Mouse (Mus musculus) cortical plate, adult 2 months (tissue): ENCODE measurements at regions not wholly inside any gene's neighbourhood (a gene's known extent, or its start where the extent isn't known, plus 50 kb on each side); places are given as distances from the start of the nearest gene placed in this dataset.
"Not testable (repeated sequence)": the region's sequence is repeated elsewhere in the genome, so short reads cannot be mapped to it uniquely, and the experiment has no call there.

ENCODE experiments used
- H3K27ac ChIP-seq: fragments of 200-500 bp; 2 replicates; pipeline ENCODE4 v1.5.1; 2012; ENCODE audit warnings: low read length, control low read depth, inconsistent platforms; ENCODE audit not compliant: insufficient read depth
- H3K4me1 ChIP-seq: fragments of 200-500 bp; 2 replicates; pipeline ENCODE4 v1.6.1; 2011; ENCODE audit warnings: low read length; ENCODE audit not compliant: control insufficient read depth, insufficient read depth
- H3K4me3 ChIP-seq: fragments of 200-500 bp; 2 replicates; pipeline ENCODE4 v1.5.1; 2011; ENCODE audit warnings: mild to moderate bottlenecking, low read length, control low read depth; ENCODE audit not compliant: insufficient read depth
- CTCF ChIP-seq: fragments of 200-500 bp; IDR thresholded peaks from 2 replicates; pipeline ENCODE4 v1.5.1; 2011; ENCODE audit warnings: mild to moderate bottlenecking, control low read depth, low read length; ENCODE audit not compliant: insufficient read depth; ENCODE audit errors: extremely low read depth
- POLR2A ChIP-seq: fragments of 200-500 bp; IDR thresholded peaks from 2 replicates; pipeline ENCODE4 v1.6.1; 2011; ENCODE audit warnings: mild to moderate bottlenecking, low read length, control low read depth; ENCODE audit not compliant: insufficient read depth; ENCODE audit errors: extremely low read depth

- peak overlapping the region; percentile 80 for H3K27ac ChIP-seq
- H3K4me3 ChIP-seq, H3K4me1 ChIP-seq: not testable (repeated sequence)
Measured at GRCm38 (mm10) chrX:103532620-103533199, 97.7 kb upstream of the Zcchc13 start.

DNA sequence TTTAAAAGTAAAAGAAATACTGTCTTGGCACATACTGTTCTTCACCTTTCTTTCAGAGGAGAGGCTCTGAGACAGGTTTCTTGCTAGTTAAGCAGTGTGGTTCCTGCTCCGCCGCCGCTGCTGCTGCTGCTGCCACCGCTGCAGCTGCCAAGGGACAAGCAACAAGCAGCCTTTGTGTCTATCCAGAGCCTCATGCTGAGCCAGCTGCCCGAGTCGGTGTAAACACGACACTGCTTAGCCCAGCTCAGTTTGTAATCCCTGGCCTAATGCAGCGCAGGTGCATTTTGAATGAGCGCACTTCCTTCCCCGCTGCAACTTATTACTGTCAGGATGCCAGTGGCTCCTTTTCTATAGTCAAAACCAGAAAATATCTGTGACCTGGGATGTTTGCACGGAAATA lies 97.1 kb upstream of the Zcchc13 start:
- H3K4me1 ChIP-seq = peaks cover 6% of the 10 kb centered on the region; the same call in 1 of the 2 replicates
- H3K27ac ChIP-seq = peak overlapping the region; percentile 80
- H3K4me3 ChIP-seq = no peak overlapping the region
- TF ChIP-seq POLR2A (no peak), CTCF (no peak)

- peaks cover 6% of the 10 kb centered on the region; the same call in 1 of the 2 replicates for H3K4me1 ChIP-seq
- TF ChIP-seq CTCF = no peak
Measured at GRCm38 (mm10) chrX:103533831-103534230, 96.6 kb upstream of the Zcchc13 start.

GRCm38 (mm10) chrX:103546490-103547202 lies 83.7 kb upstream of the Zcchc13 start:
- Histone ChIP-seq H3K4me3 (no peak overlapping the region), H3K27ac (no peak overlapping the region), H3K4me1 (no peaks in the 10 kb centered on the region)
- no peak for TF ChIP-seq POLR2A

More at GRCm38 (mm10) chrX:103533831-103534230, 96.6 kb upstream of the Zcchc13 start:
- peak overlapping the region; percentile 80 for H3K27ac ChIP-seq
- no peak overlapping the region for H3K4me3 ChIP-seq

- peak overlapping the region; percentile 66; the same call in 1 of the 2 replicates for H3K27ac ChIP-seq
Measured at GRCm38 (mm10) chrX:103551304-103551703, 79.1 kb upstream of the Zcchc13 start.

GRCm38 (mm10) chrX:103553196-103553595 lies 77.2 kb upstream of the Zcchc13 start:
- Histone ChIP-seq H3K4me1 (peaks cover 2% of the 10 kb centered on the region; the same call in 1 of the 2 replicates), H3K4me3 (no peak overlapping the region), H3K27ac (no peak overlapping the region)
- no peak for TF ChIP-seq POLR2A
- TF ChIP-seq CTCF = no peak

More at GRCm38 (mm10) chrX:103551304-103551703, 79.1 kb upstream of the Zcchc13 start:
- Histone ChIP-seq H3K4me1 (peaks cover 2% of the 10 kb centered on the region; the same call in 1 of the 2 replicates), H3K4me3 (no peak overlapping the region)
- TF ChIP-seq POLR2A (no peak), CTCF (no peak)

DNA sequence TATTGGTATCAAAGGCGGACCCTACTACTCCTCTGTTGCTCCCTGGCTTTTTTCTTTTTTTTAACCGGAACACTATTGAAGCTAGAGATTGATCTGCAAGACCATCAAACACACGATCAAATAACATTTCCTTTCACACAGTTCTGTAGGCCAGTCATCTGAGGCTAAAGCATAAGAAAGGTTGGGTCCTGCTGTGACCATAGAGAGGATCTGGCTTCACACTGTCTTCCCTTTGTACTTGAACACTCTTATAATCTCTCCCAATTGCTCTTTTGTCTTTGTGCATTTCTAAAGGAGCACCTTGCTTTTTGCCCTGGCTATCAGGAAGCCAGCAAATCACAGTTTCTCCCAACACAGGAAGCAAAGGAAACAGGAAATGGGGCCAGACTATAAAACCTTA lies 76.8 kb upstream of the Zcchc13 start:
- Histone ChIP-seq H3K4me3 (no peak overlapping the region), H3K27ac (no peak overlapping the region), H3K4me1 (peaks cover 2% of the 10 kb centered on the region; the same call in 1 of the 2 replicates)
- TF ChIP-seq POLR2A (no peak), CTCF (no peak)

DNA sequence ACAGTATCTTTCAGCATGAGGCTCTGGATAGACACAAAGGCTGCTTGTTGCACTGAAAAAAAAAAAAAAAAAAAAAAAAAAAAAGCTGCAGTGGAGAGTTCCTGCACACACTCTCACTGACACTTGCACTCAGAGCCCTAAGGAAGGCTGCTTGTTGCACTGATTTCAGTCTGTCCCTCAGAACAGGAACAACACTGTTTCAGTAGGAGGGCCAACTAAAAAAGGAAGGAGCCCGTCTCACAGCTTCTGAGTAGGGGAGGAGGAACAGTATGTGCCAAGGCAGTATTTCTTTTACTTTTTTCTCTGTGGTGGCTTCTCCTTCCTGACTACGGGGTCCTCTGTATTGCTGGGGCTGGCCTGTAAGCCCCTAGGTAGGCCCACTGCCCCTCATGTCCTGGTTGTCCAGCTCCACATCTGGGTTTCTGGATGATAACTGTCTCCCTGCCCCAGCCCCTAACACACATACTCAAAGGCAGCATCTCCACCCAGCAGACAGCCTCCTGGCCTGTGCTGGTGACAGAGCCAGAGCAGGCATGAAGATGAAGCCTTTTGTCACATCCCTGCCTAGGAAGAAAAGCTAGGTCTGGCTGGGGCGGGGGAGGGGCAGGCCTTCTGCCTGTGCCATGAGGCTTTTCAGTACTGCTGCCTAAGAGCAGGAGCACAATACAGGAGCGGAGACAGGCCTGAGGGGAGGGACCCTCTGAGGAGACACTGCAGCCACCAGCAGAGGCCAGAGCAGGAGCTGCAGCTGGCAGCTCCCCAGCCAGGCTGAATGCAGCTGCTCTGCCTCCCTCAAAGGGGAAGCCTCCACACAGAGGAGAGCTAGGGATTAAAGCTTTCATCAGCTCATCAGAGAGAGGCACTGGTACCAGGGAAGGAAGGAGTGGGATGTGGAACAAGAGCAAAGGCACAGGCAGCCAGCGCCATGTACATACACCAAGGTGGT lies 75.1 kb upstream of the Zcchc13 start:
- H3K27ac ChIP-seq = peak overlapping the region; percentile 86
- not testable (repeated sequence) for H3K4me1 ChIP-seq, H3K4me3 ChIP-seq

GRCm38 (mm10) chrX:103556046-103556445 lies 74.3 kb upstream of the Zcchc13 start:
- TF ChIP-seq CTCF (no peak), POLR2A (no peak)
- H3K27ac ChIP-seq = peak overlapping the region; percentile 19
- H3K4me3 ChIP-seq = no peak overlapping the region
- peaks cover 2% of the 10 kb centered on the region; the same call in 1 of the 2 replicates for H3K4me1 ChIP-seq
